Mouse (Mus musculus): ENCODE data around the gene Zfyve1.

Gene Zfyve1

GRCm38 (mm10) chr12:83523892-83524291 is 73.1 kb downstream of the Zfyve1 start:
- DNase-seq (ENCODE audit: extremely low spot score): no peak

GRCm38 (mm10) chr12:83523056-83523455 is 74.0 kb downstream of the Zfyve1 start:
- DNase-seq (ENCODE audit: extremely low spot score): no peak

- no peak for DNase-seq (ENCODE audit: extremely low spot score)
These were observed 75.9 kb downstream of the Zfyve1 start for GRCm38 (mm10) chr12:83521083-83521482.

- peak; percentile 98 for DNase-seq (ENCODE audit: extremely low spot score)
These were observed 76.6 kb downstream of the Zfyve1 start, which contains the start of gene Dcaf4 for GRCm38 (mm10) chr12:83520311-83520890. Gene Dcaf4 (plus strand): TSS chr12:83520466.

- DNase-seq (ENCODE audit: extremely low spot score): no peak
These were observed 79.4 kb downstream of the Zfyve1 start for GRCm38 (mm10) chr12:83517580-83517979.

- no peak for DNase-seq (ENCODE audit: extremely low spot score)
These were observed 82.8 kb downstream of the Zfyve1 start for GRCm38 (mm10) chr12:83514216-83514615.

GRCm38 (mm10) chr12:83513185-83513584 is 83.8 kb downstream of the Zfyve1 start:
- no peak for DNase-seq (ENCODE audit: extremely low spot score)

GRCm38 (mm10) chr12:83512783-83513182 is 84.2 kb downstream of the Zfyve1 start:
- no peak for DNase-seq (ENCODE audit: extremely low spot score)

GRCm38 (mm10) chr12:83510586-83510985 is 86.4 kb downstream of the Zfyve1 start:
- DNase-seq (ENCODE audit: extremely low spot score): no peak

GRCm38 (mm10) chr12:83506543-83506942 is 90.5 kb downstream of the Zfyve1 start:
- no peak for DNase-seq (ENCODE audit: extremely low spot score)

- peak; percentile 78 for DNase-seq (ENCODE audit: extremely low spot score)
These were observed 94.8 kb downstream of the Zfyve1 start for GRCm38 (mm10) chr12:83502190-83502589.

GRCm38 (mm10) chr12:83499256-83499655 is 97.8 kb downstream of the Zfyve1 start:
- DNase-seq (ENCODE audit: extremely low spot score): no peak

- DNase-seq (ENCODE audit: extremely low spot score): no peak
These were observed 99.1 kb downstream of the Zfyve1 start for GRCm38 (mm10) chr12:83497959-83498358.

GRCm38 (mm10) chr12:83496736-83497135 is 100.3 kb downstream of the Zfyve1 start:
- no peak for DNase-seq (ENCODE audit: extremely low spot score)

All from embryo, embryonic 9.5 days (tissue).